In the genomic region with DNA sequence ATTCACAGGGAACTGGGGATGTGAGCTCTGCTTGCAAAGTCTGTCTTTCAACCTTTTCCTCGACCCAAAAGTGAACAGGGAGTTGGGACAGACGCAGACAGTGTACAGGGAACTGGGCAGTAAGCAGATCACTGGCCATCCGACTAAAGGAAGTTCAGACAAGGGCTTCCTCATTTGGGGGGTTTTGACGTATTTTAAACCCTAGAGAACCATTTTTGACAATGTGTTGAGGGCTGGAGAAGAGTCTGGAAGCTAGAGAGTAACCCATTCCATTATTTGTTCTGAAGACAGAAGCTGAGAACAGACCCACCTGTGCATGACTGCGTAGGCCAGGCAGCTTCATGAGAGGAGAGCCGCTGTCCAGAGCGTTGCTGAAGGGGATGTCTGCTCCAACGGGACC, we compare ENCODE assay signal across 17 mouse cellular contexts. TPM values are rescaled to one million over a fixed set of nuclear protein-coding genes. Genes with fewer than 3 reads are reported as not detected.
A peak's percentile ranks its signal among the peaks of the same experiment; 100 is the strongest.
DNase-seq lines count a peak whose midpoint lies in the region; ATAC-seq and TF ChIP-seq lines count a peak whose summit lies in the region.
"Had no signal": no experiment of that assay in that cellular context is flagged by ENCODE, and none has a peak within 500 bp of the region (broad histone marks: within the 10 kb centered on the region; RNA-seq: fewer than 3 reads in every experiment).

No protein-coding gene starts in this region.

- no peak overlapping the region for H3ac ChIP-seq in myocyte (ENCODE audit: control insufficient read depth, insufficient read length)

- H3K9ac ChIP-seq in heart, embryonic 11.5 days (ENCODE audit: low read depth, low read length), result no peak overlapping the region
- H3K9ac ChIP-seq in liver, embryonic 11.5 days (ENCODE audit: low read depth, low read length), result 0 out of 2 replicates have a peak overlapping the region, but pooled peaks have one; percentile 4
- H3K9ac ChIP-seq: embryonic facial prominence, embryonic 12.5 days; hindbrain, embryonic 13.5 days; lung, embryonic 15.5 days; neural tube, embryonic 15.5 days had no signal

- peak overlapping the region; percentile 85 for H3K27ac ChIP-seq in heart, embryonic 11.5 days (ENCODE audit: low read depth, low read length)
- peak overlapping the region; percentile 10; the same call in 1 of the 2 replicates for H3K27ac ChIP-seq in liver, embryonic 11.5 days (ENCODE audit: low read depth, low read length)
- H3K27ac ChIP-seq in embryonic fibroblast, embryonic 13.5 days (ENCODE audit: insufficient read depth, low read length), result 0 out of 2 replicates have a peak overlapping the region, but pooled peaks have one; percentile 6
- H3K27ac ChIP-seq: embryonic facial prominence, embryonic 12.5 days; hindbrain, embryonic 13.5 days; lung, embryonic 15.5 days; neural tube, embryonic 15.5 days had no signal

- no peaks in the 10 kb centered on the region for H3K27me3 ChIP-seq in heart, embryonic 11.5 days (ENCODE audit: control insufficient read depth, insufficient read depth, low read length)
- H3K27me3 ChIP-seq in liver, embryonic 11.5 days (replicated peaks; ENCODE audit: control insufficient read depth, insufficient read depth, low read length), result no peaks in the 10 kb centered on the region
- H3K27me3 ChIP-seq in myocyte (ENCODE audit: control insufficient read depth, insufficient read depth, insufficient read length), result no peaks in the 10 kb centered on the region
- H3K27me3 ChIP-seq: embryonic facial prominence, embryonic 12.5 days; hindbrain, embryonic 13.5 days; lung, embryonic 15.5 days; neural tube, embryonic 15.5 days had no signal

- peaks cover 1% of the 10 kb centered on the region for H3K79me2 ChIP-seq in myocyte (ENCODE audit: control insufficient read depth, insufficient read depth)

- DNase-seq in heart, postnatal 25 days (ENCODE audit: low spot score), result no peak
- no peak for DNase-seq in liver, embryonic 11.5 days (ENCODE audit: low spot score)
- DNase-seq in liver, result no peak
- no peak for DNase-seq in spleen, postnatal 4 days (ENCODE audit: low spot score in 2 of 2)
- DNase-seq: cerebellum, adult 11 months; retina, postnatal 1 day had no signal

- peaks cover 45% of the 10 kb centered on the region for H3K4me1 ChIP-seq in heart, embryonic 11.5 days (ENCODE audit: control insufficient read depth, insufficient read depth, low read length)
- peaks cover 53% of the 10 kb centered on the region for H3K4me1 ChIP-seq in liver, embryonic 11.5 days (replicated peaks; ENCODE audit: control insufficient read depth, insufficient read depth, low read length)
- H3K4me1 ChIP-seq in embryonic fibroblast, embryonic 13.5 days (ENCODE audit: control insufficient read depth, insufficient read depth, low read length), result no peaks in the 10 kb centered on the region; the same call in 1 of the 2 replicates

- 76% methylated on average over 8 of the region's 8 CpGs for WGBS in heart, embryonic 11.5 days (ENCODE audit: insufficient replicate concordance)
- 66% methylated on average over 8 of the region's 8 CpGs for WGBS in liver, embryonic 11.5 days

- no peak for TF ChIP-seq CTCF in embryonic fibroblast, embryonic 13.5 days (IDR thresholded peaks at IDR 0.05; ENCODE audit: borderline replicate concordance, insufficient read depth, low read length)

- no peak for ATAC-seq in heart, embryonic 11.5 days (replicated peaks; ENCODE audit: insufficient number of reproducible peaks, low FRiP score, low TSS enrichment)
- no peak for ATAC-seq in liver, embryonic 11.5 days (replicated peaks; ENCODE audit: low FRiP score)
- no peak for ATAC-seq in activated CD4-positive, CD25-positive, alpha-beta regulatory T cell, adult 4 months
- ATAC-seq: intestine, postnatal 0 days had no signal

- no peak overlapping the region for H3K4me2 ChIP-seq in heart, embryonic 11.5 days
- no peak overlapping the region for H3K4me2 ChIP-seq in liver, embryonic 11.5 days
- H3K4me2 ChIP-seq in myocyte (ENCODE audit: low read depth), result peak overlapping the region; percentile 55
- H3K4me2 ChIP-seq: embryonic facial prominence, embryonic 12.5 days; hindbrain, embryonic 13.5 days; lung, embryonic 15.5 days; neural tube, embryonic 15.5 days had no signal

- intact Hi-C loops in heart, postnatal 25 days (cut with DNase I), result no loop called here

- no peak overlapping the region for H3K4me3 ChIP-seq in heart, embryonic 11.5 days (ENCODE audit: low read depth, low read length)
- H3K4me3 ChIP-seq in liver, embryonic 11.5 days (ENCODE audit: low read depth, low read length), result no peak overlapping the region
- H3K4me3 ChIP-seq in embryonic fibroblast, embryonic 13.5 days (ENCODE audit: insufficient read depth, low read length), result no peak overlapping the region
- H3K4me3 ChIP-seq in myocyte, result no peak overlapping the region
- H3K4me3 ChIP-seq: embryonic facial prominence, embryonic 12.5 days; hindbrain, embryonic 13.5 days; lung, embryonic 15.5 days; neural tube, embryonic 15.5 days had no signal

- no peaks in the 10 kb centered on the region for H3K9me3 ChIP-seq in heart, embryonic 11.5 days (replicated peaks; ENCODE audit: control insufficient read depth, low read length)
- no peaks in the 10 kb centered on the region for H3K9me3 ChIP-seq in liver, embryonic 11.5 days (ENCODE audit: control insufficient read depth, low read length)
- H3K9me3 ChIP-seq: embryonic facial prominence, embryonic 12.5 days; hindbrain, embryonic 13.5 days; lung, embryonic 15.5 days; neural tube, embryonic 15.5 days had no signal

- no peak for TF ChIP-seq POLR2A in embryonic fibroblast, embryonic 13.5 days (IDR thresholded peaks at IDR 0.05; ENCODE audit: low read depth, low read length)
- no peak for TF ChIP-seq POLR2A in myocyte (IDR thresholded peaks at IDR 0.05; ENCODE audit: insufficient read length, low read depth)

- H3K36me3 ChIP-seq in heart, embryonic 11.5 days (ENCODE audit: control insufficient read depth, insufficient read depth, low read length), result no peaks in the 10 kb centered on the region
- H3K36me3 ChIP-seq in liver, embryonic 11.5 days (ENCODE audit: control insufficient read depth, insufficient read depth, low read length), result no peaks in the 10 kb centered on the region
- H3K36me3 ChIP-seq in myocyte (ENCODE audit: control insufficient read depth, insufficient read depth), result no peaks in the 10 kb centered on the region
- H3K36me3 ChIP-seq: embryonic facial prominence, embryonic 12.5 days; hindbrain, embryonic 13.5 days; lung, embryonic 15.5 days; neural tube, embryonic 15.5 days had no signal

TF ChIP-seq in myocyte, 11 proteins besides CTCF, POLR2A, EP300 and RAD21:
- TF ChIP-seq REST (IDR thresholded peaks at IDR 0.05; ENCODE audit: insufficient read depth, insufficient read length) (no peak), SRF (IDR thresholded peaks at IDR 0.05; ENCODE audit: control insufficient read depth, insufficient read length, low read depth) (no peak), USF1 (IDR thresholded peaks at IDR 0.05; ENCODE audit: low read depth) (no peak), MYOG (IDR thresholded peaks at IDR 0.05; ENCODE audit: control insufficient read depth in 1 of 3, insufficient read depth in 1 of 3, insufficient read length in 2 of 3, low read depth in 2 of 3) (no peak), MAX (IDR thresholded peaks at IDR 0.05; ENCODE audit: low read depth) (no peak), TCF3 (IDR thresholded peaks at IDR 0.05; ENCODE audit: insufficient read length, low read depth) (no peak), MYOD1 (IDR thresholded peaks at IDR 0.05; ENCODE audit: control insufficient read depth in 1 of 3, insufficient read length in 2 of 3, low read depth in 2 of 3) (no peak), E2F4 (IDR thresholded peaks at IDR 0.05; ENCODE audit: insufficient read depth) (no peak), CEBPB (IDR thresholded peaks at IDR 0.05; ENCODE audit: insufficient read depth, poor library complexity, severe bottlenecking) (no peak), POLR2AphosphoS2 (IDR thresholded peaks at IDR 0.05; ENCODE audit: insufficient read length, low read depth) (no peak), TCF12 (IDR thresholded peaks at IDR 0.05; ENCODE audit: insufficient read depth, poor library complexity, severe bottlenecking) (no peak)

RNA-seq across cellular contexts. Expression of gene Btg2, which starts 4.8 kb away (rescaled TPM):
- 31.7 and 35.6 TPM in 2 replicates for polyA plus RNA-seq in heart, embryonic 11.5 days (2014; fragmentation: Nextera tagmentation; extraction: Ambion mirVana)
- 10 to 100 TPM; 25.7 to 29.2 TPM for total RNA-seq in heart, postnatal 25 days (2021)
- 38.6 and 39.9 TPM in 2 replicates for polyA plus RNA-seq in liver, embryonic 11.5 days (2014; fragmentation: Nextera tagmentation; extraction: Ambion mirVana)
- polyA plus RNA-seq in embryonic fibroblast, embryonic 13.5 days (2011; ENCODE audit: insufficient read length, low read depth, missing spikeins), result 96.4 and 125 TPM in 2 replicates
- polyA plus RNA-seq in myocyte (2012; fragmentation: generic; extraction: Trizol), result 13.8 TPM
- 100 to 1,000 TPM; 174 to 181 TPM for polyA plus RNA-seq in activated CD4-positive, CD25-positive, alpha-beta regulatory T cell, adult 4 months (2017; shearing (Covaris generic))

RNA-seq across cellular contexts. Expression of gene Chit1, which starts 27.4 kb away (rescaled TPM):
- 1.7 and 1.9 TPM in 2 replicates for polyA plus RNA-seq in heart, embryonic 11.5 days (2014; fragmentation: Nextera tagmentation; extraction: Ambion mirVana)
- not detected for total RNA-seq in heart, postnatal 25 days (2021)
- polyA plus RNA-seq in liver, embryonic 11.5 days (2014; fragmentation: Nextera tagmentation; extraction: Ambion mirVana), result not detected in 2 replicates
- not detected in 2 replicates for polyA plus RNA-seq in embryonic fibroblast, embryonic 13.5 days (2011; ENCODE audit: insufficient read length, low read depth, missing spikeins)
- polyA plus RNA-seq in myocyte (2012; fragmentation: generic; extraction: Trizol), result 0.08 TPM
- polyA plus RNA-seq in activated CD4-positive, CD25-positive, alpha-beta regulatory T cell, adult 4 months (2017; shearing (Covaris generic)), result not detected
- total RNA-seq: gastrocnemius, postnatal 36 days had no signal
- polyA plus RNA-seq: embryonic facial prominence, embryonic 12.5 days; intestine, postnatal 0 days; spleen, adult 2 months had no signal

RNA-seq across cellular contexts. Expression of gene Fmod, which starts 46.6 kb away (rescaled TPM):
- 10.6 and 13.4 TPM in 2 replicates for polyA plus RNA-seq in heart, embryonic 11.5 days (2014; fragmentation: Nextera tagmentation; extraction: Ambion mirVana)
- 10 to 100 TPM; 11.6 to 12.1 TPM for total RNA-seq in heart, postnatal 25 days (2021)
- polyA plus RNA-seq in liver, embryonic 11.5 days (2014; fragmentation: Nextera tagmentation; extraction: Ambion mirVana), result 2.7 and 3.9 TPM in 2 replicates
- polyA plus RNA-seq in embryonic fibroblast, embryonic 13.5 days (2011; ENCODE audit: insufficient read length, low read depth, missing spikeins), result 35.4 and 74.2 TPM in 2 replicates
- polyA plus RNA-seq in myocyte (2012; fragmentation: generic; extraction: Trizol), result 0.23 TPM
- polyA plus RNA-seq in activated CD4-positive, CD25-positive, alpha-beta regulatory T cell, adult 4 months (2017; shearing (Covaris generic)), result not detected

Comparison
In these comparisons a context has a peak if more than half of its experiments do, and no peak if none do; other contexts are left out.
1. H3K27ac ChIP-seq: peak in every context shown above with its lines; median percentile 85 in heart, embryonic 11.5 days; 10 in liver, embryonic 11.5 days; 6 in embryonic fibroblast, embryonic 13.5 days.